Mouse (Mus musculus) testis, adult 2 months (tissue): ENCODE measurements around the gene Ppp1r27.
A peak's percentile ranks its signal among the peaks of the same experiment; 100 is the strongest.

ENCODE experiments used
- CTCF ChIP-seq: fragments of 200-500 bp; IDR thresholded peaks from 2 replicates; pipeline ENCODE4 v1.5.1; 2012; ENCODE audit warnings: low read depth, mild to moderate bottlenecking, inconsistent platforms, low read length, moderate library complexity; ENCODE audit not compliant: control insufficient read depth, insufficient read depth, insufficient replicate concordance
- POLR2A ChIP-seq: fragments of 200-500 bp; IDR thresholded peaks from 2 replicates; pipeline ENCODE4 v1.6.1; 2012; ENCODE audit warnings: low read depth, mild to moderate bottlenecking, inconsistent platforms, low read length, moderate library complexity; ENCODE audit not compliant: control insufficient read depth

DNA sequence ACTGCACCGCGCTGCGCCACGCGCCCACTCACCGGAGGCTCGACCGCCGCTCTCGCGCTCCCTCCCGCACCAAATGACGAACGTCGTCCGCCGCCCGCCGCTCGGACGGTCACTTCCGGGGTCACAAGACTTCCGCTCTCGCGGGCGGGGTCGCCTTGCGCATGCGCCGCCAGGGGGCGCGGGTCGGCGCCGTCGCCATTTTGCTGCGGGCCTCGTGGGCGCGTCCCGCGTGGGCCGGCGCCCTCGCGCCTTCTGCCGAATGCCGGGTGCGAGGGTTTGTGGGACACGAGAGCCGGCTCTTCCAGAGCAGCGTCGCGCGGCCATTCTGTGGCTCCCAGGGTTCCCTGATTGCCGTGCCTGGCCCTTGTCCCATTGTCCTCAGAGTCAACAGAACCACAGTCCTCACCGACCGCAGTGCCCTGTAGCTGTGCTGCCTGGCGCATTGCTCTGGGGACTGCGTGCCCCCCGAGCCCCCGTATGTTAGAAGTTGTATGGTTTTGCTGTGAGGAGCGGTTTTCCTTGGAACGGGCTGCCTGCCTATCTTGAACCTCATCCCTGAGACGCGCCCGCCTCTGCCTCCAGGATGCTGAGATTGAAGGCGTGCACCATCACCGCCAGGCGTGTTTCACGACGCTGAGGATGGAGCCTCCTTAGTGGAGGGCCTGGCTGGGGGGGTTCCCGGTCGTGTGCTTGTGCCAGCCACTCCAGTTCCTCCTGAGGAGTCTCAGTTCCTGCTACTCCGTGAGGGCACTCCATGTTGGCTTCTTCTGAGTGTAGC is 30.7 kb upstream of the Ppp1r27 start, which contains the start of gene Arhgdia:
- TF ChIP-seq CTCF = 0 out of 2 replicates have a peak, but pooled peaks have one; percentile 5
- peak; percentile 77 for TF ChIP-seq POLR2A
